In genomic region chr3:32704632-32705031, GRCm38 (mm10) we compare ENCODE assay signal across 6 mouse cellular contexts. TPM values are rescaled to one million over a fixed set of nuclear protein-coding genes. Genes with fewer than 3 reads are reported as not detected.
DNase-seq lines count a peak whose midpoint lies in the region; TF ChIP-seq lines count a peak whose summit lies in the region.
"Not testable (repeated sequence)": the region's sequence is repeated elsewhere in the genome, so short reads cannot be mapped to it uniquely, and the experiment has no call there.

No protein-coding gene starts in this region.

- H3K79me3 ChIP-seq in C2C12 (ENCODE audit: low read depth): not testable (repeated sequence)

- H3K4me1 ChIP-seq in ES-Bruce4 (ENCODE audit: control insufficient read depth, insufficient read depth, low read length): not testable (repeated sequence)

- H3K36me3 ChIP-seq in C2C12 (ENCODE audit: control insufficient read depth, insufficient read depth); ES-Bruce4 (ENCODE audit: control insufficient read depth, insufficient read depth, low read length, poor library complexity, severe bottlenecking): not testable (repeated sequence)

- not testable (repeated sequence) for TF ChIP-seq EP300 in ES-Bruce4 (IDR thresholded peaks at IDR 0.05; ENCODE audit: insufficient read depth, low read depth, low read length)

- TF ChIP-seq POLR2A in ES-Bruce4 (IDR thresholded peaks at IDR 0.05; ENCODE audit: insufficient read depth, low read length): not testable (repeated sequence)

- peak overlapping the region; percentile 16 for H3K9ac ChIP-seq in ES-Bruce4 (ENCODE audit: low read depth, poor library complexity, severe bottlenecking)

- H3K9me3 ChIP-seq in ES-Bruce4 (replicated peaks; ENCODE audit: control insufficient read depth, insufficient read depth, low read length, poor library complexity, severe bottlenecking): not testable (repeated sequence)

- H3K4me3 ChIP-seq in C2C12 (ENCODE audit: insufficient read depth, poor library complexity, severe bottlenecking); ES-Bruce4 (ENCODE audit: low read depth, low read length): not testable (repeated sequence)

- H3ac ChIP-seq in C2C12 (ENCODE audit: control insufficient read depth, insufficient read length, low read depth): not testable (repeated sequence)

- H3K27ac ChIP-seq in ES-Bruce4 (ENCODE audit: insufficient read depth, low read length): peak overlapping the region; percentile 68

- not testable (repeated sequence) for TF ChIP-seq CTCF in C2C12 (IDR thresholded peaks at IDR 0.05; ENCODE audit: control insufficient read depth, insufficient read depth, insufficient read length); ES-Bruce4 (IDR thresholded peaks at IDR 0.05; ENCODE audit: low read depth, low read length)

- intact Hi-C loops in gastrocnemius, postnatal 14 days (cut with DNase I; ENCODE audit: low total_unique reads): not testable (repeated sequence)

- H3K27me3 ChIP-seq in C2C12 (ENCODE audit: control insufficient read depth, insufficient read depth, insufficient read length); ES-Bruce4 (ENCODE audit: control insufficient read depth, insufficient read depth, low read length, poor library complexity, severe bottlenecking): not testable (repeated sequence)

- H3K79me2 ChIP-seq in C2C12 (ENCODE audit: control insufficient read depth, insufficient read depth): not testable (repeated sequence)

- peak; percentile 74 for DNase-seq in 3134 (ENCODE audit: extremely low read depth, insufficient read length, low spot score)
- peak; percentile 12 for DNase-seq in gastrocnemius, postnatal 14 days
- DNase-seq in heart, adult 11 months: peak; percentile 52
- DNase-seq in testis, postnatal 10 days (ENCODE audit: low spot score): peak; percentile 28

TF ChIP-seq in C2C12, 6 proteins besides CTCF, POLR2A, EP300 and RAD21:
- peak; percentile 78 for TF ChIP-seq MYOD1 (IDR thresholded peaks at IDR 0.05; ENCODE audit: control insufficient read depth, insufficient read length, low read depth)

RNA-seq across cellular contexts. Expression of gene Actl6a, which starts 1.5 kb away (rescaled TPM):
- polyA plus RNA-seq in C2C12 (2012; fragmentation: generic; extraction: Trizol) (77.7 TPM), ES-Bruce4 (2011; ENCODE audit: insufficient read depth, insufficient read length, low read depth, missing spikeins) (127 and 140 TPM in 2 replicates)
- total RNA-seq in gastrocnemius, postnatal 14 days (2021): 10 to 100 TPM; 19.6 to 20.2 TPM

RNA-seq across cellular contexts. Expression of gene Ndufb5, which starts 32.2 kb away (rescaled TPM):
- polyA plus RNA-seq in C2C12 (2012; fragmentation: generic; extraction: Trizol) (137 TPM), ES-Bruce4 (2011; ENCODE audit: insufficient read depth, insufficient read length, low read depth, missing spikeins) (166 TPM in 2 replicates)
- total RNA-seq in gastrocnemius, postnatal 14 days (2021): 100 to 1,000 TPM; 471 to 544 TPM

RNA-seq across cellular contexts. Expression of gene Mrpl47, which starts 32.8 kb away (rescaled TPM):
- 15.7 TPM for polyA plus RNA-seq in C2C12 (2012; fragmentation: generic; extraction: Trizol)
- polyA plus RNA-seq in ES-Bruce4 (2011; ENCODE audit: insufficient read depth, insufficient read length, low read depth, missing spikeins): 42.2 and 48.8 TPM in 2 replicates
- 10 to 100 TPM; 36.0 to 36.2 TPM for total RNA-seq in gastrocnemius, postnatal 14 days (2021)

Comparison
In these comparisons a context has a peak if more than half of its experiments do, and no peak if none do; other contexts are left out.
1. DNase-seq: peak in every context shown above with its lines; median percentile 74 in 3134; 52 in heart, adult 11 months; 28 in testis, postnatal 10 days; 12 in gastrocnemius, postnatal 14 days.